Mouse (Mus musculus) hindbrain, embryonic 15.5 days (tissue): ENCODE results near the gene Ctcfl. TPM values are rescaled to one million over a fixed set of nuclear protein-coding genes. Genes with fewer than 3 reads are reported as not detected.
A peak's percentile ranks its signal among the peaks of the same experiment; 100 is the strongest.

Experiments used
- ATAC-seq: fragments of 200-750 bp; cut with Nextera tagmentation; 2 replicates; pipeline ENCODE4 v1.8.0; 2017; ENCODE audit warnings: low read depth, moderate number of reproducible peaks, moderate TSS enrichment; ENCODE audit not compliant: low FRiP score
- H3K27ac ChIP-seq: fragments of 300-500 bp; sonication (generic); replicated peaks from 2 replicates; pipeline ENCODE4 v1.5.1; 2015; ENCODE audit warnings: mild to moderate bottlenecking, inconsistent platforms
- H3K27me3 ChIP-seq: fragments of 300-500 bp; sonication (generic); 2 replicates; pipeline ENCODE4 v1.6.1; 2015; ENCODE audit warnings: control low read depth, inconsistent platforms
- H3K36me3 ChIP-seq: fragments of 300-500 bp; sonication (generic); 2 replicates; pipeline ENCODE4 v1.6.1; 2015; ENCODE audit warnings: control low read depth, inconsistent platforms
- H3K4me1 ChIP-seq: fragments of 300-500 bp; sonication (generic); replicated peaks from 2 replicates; pipeline ENCODE4 v1.6.1; 2015; ENCODE audit warnings: control low read depth, inconsistent platforms
- H3K4me2 ChIP-seq: fragments of 300-500 bp; sonication (generic); 2 replicates; pipeline ENCODE4 v1.6.1; 2015; ENCODE audit warnings: moderate library complexity, mild to moderate bottlenecking, inconsistent platforms
- H3K4me3 ChIP-seq: fragments of 300-500 bp; sonication (generic); 2 replicates; pipeline ENCODE4 v1.5.1; 2015; ENCODE audit warnings: mild to moderate bottlenecking, inconsistent platforms
- H3K9ac ChIP-seq: fragments of 300-500 bp; sonication (generic); 2 replicates; pipeline ENCODE4 v1.6.1; 2015; ENCODE audit warnings: inconsistent platforms
- H3K9me3 ChIP-seq: fragments of 300-500 bp; sonication (generic); 2 replicates; pipeline ENCODE4 v1.6.1; 2016; ENCODE audit warnings: control low read depth, inconsistent platforms
- WGBS: fragments of 180-500 bp; shearing (Covaris S2); methylation state at CpG from one replicate; pipeline ENCODE4 v1.1.7; 2015; 5-methylcytosine and 5-hydroxymethylcytosine counted together
- polyA plus RNA-seq: library from polyadenylated mRNA; unstranded; fragments of >200 nt; fragmentation: Nextera tagmentation; extraction: Ambion mirVana; gene quantifications from 2 replicates; pipeline ENCODE4 v1.2.1, GENCODE M21; 2015

The Ctcfl gene
- 0.04 and 0.10 TPM in 2 replicates for polyA plus RNA-seq

GRCm38 (mm10) chr2:173119023-173119944 is at the start of gene Ctcfl:
Gene Ctcfl, minus strand, starts transcription at chr2:173119525.
- ATAC-seq, result no peak
- H3K4me2 ChIP-seq, result no peak within 1 kb of the TSS
- no peaks in the 10 kb centered on the region for H3K4me1 ChIP-seq
- H3K27ac ChIP-seq, result no peak within 1 kb of the TSS
- H3K9me3 ChIP-seq, result no peaks in the 10 kb centered on the region
- no peak within 1 kb of the TSS for H3K9ac ChIP-seq
- 88% methylated on average over 35 of the region's 35 CpGs for WGBS
- no peaks in the 10 kb centered on the region for H3K27me3 ChIP-seq
- no peak within 1 kb of the TSS for H3K4me3 ChIP-seq
- H3K36me3 ChIP-seq, result no peaks in the 10 kb centered on the region

GRCm38 (mm10) chr2:173168411-173168851 is 49.1 kb upstream of the Ctcfl start:
- no peaks in the 10 kb centered on the region for H3K27me3 ChIP-seq
- no peak overlapping the region for H3K9ac ChIP-seq
- peaks cover 43% of the 10 kb centered on the region for H3K4me1 ChIP-seq
- H3K4me2 ChIP-seq, result no peak overlapping the region
- no peak overlapping the region for H3K4me3 ChIP-seq
- peak overlapping the region; percentile 30; the same call in 1 of the 2 replicates for H3K27ac ChIP-seq
- no peaks in the 10 kb centered on the region for H3K36me3 ChIP-seq
- ATAC-seq, result no peak
- no peaks in the 10 kb centered on the region for H3K9me3 ChIP-seq
- 34% methylated on average over 5 of the region's 5 CpGs for WGBS

GRCm38 (mm10) chr2:173165357-173165756 is 46.0 kb upstream of the Ctcfl start:
- H3K27me3 ChIP-seq, result no peaks in the 10 kb centered on the region

GRCm38 (mm10) chr2:173164946-173165345 is 45.6 kb upstream of the Ctcfl start:
- Histone ChIP-seq H3K9me3 (no peaks in the 10 kb centered on the region), H3K9ac (no peak overlapping the region), H3K4me1 (peaks cover 25% of the 10 kb centered on the region), H3K4me2 (no peak overlapping the region), H3K36me3 (no peaks in the 10 kb centered on the region), H3K4me3 (no peak overlapping the region), H3K27ac (no peak overlapping the region), H3K27me3 (no peaks in the 10 kb centered on the region)
- WGBS, result 84% methylated on average over 10 of the region's 10 CpGs
- ATAC-seq, result no peak

More at GRCm38 (mm10) chr2:173165357-173165756, 46.0 kb upstream of the Ctcfl start:
- no peak for ATAC-seq
- H3K36me3 ChIP-seq, result no peaks in the 10 kb centered on the region
- H3K9ac ChIP-seq, result no peak overlapping the region
- peaks cover 25% of the 10 kb centered on the region for H3K4me1 ChIP-seq
- no peak overlapping the region for H3K4me2 ChIP-seq
- no peaks in the 10 kb centered on the region for H3K9me3 ChIP-seq
- H3K4me3 ChIP-seq, result no peak overlapping the region
- H3K27ac ChIP-seq, result no peak overlapping the region
- 78% methylated on average over 10 of the region's 10 CpGs for WGBS

GRCm38 (mm10) chr2:173164358-173164757 is 45.0 kb upstream of the Ctcfl start:
- 33% methylated on average over 2 of the region's 2 CpGs for WGBS
- no peak overlapping the region for H3K9ac ChIP-seq
- H3K36me3 ChIP-seq, result no peaks in the 10 kb centered on the region
- no peak for ATAC-seq
- no peak overlapping the region for H3K4me3 ChIP-seq
- H3K27ac ChIP-seq, result no peak overlapping the region
- peaks cover 28% of the 10 kb centered on the region for H3K4me1 ChIP-seq
- H3K9me3 ChIP-seq, result no peaks in the 10 kb centered on the region
- no peak overlapping the region for H3K4me2 ChIP-seq
- no peaks in the 10 kb centered on the region for H3K27me3 ChIP-seq

GRCm38 (mm10) chr2:173163380-173163779 is 44.1 kb upstream of the Ctcfl start:
- no peak overlapping the region for H3K9ac ChIP-seq
- ATAC-seq, result no peak
- no peak overlapping the region for H3K27ac ChIP-seq
- H3K4me3 ChIP-seq, result no peak overlapping the region
- H3K36me3 ChIP-seq, result no peaks in the 10 kb centered on the region
- 82% methylated on average over 8 of the region's 8 CpGs for WGBS
- no peak overlapping the region for H3K4me2 ChIP-seq
- H3K9me3 ChIP-seq, result no peaks in the 10 kb centered on the region
- peaks cover 19% of the 10 kb centered on the region for H3K4me1 ChIP-seq
- H3K27me3 ChIP-seq, result no peaks in the 10 kb centered on the region

GRCm38 (mm10) chr2:173159354-173160311 is 40.3 kb upstream of the Ctcfl start:
- H3K4me2 ChIP-seq, result peak overlapping the region; percentile 23; the same call in 1 of the 2 replicates

GRCm38 (mm10) chr2:173158390-173159055 is 39.2 kb upstream of the Ctcfl start:
- 88% methylated on average over 19 of the region's 19 CpGs for WGBS

More at GRCm38 (mm10) chr2:173159354-173160311, 40.3 kb upstream of the Ctcfl start:
- no peak overlapping the region for H3K9ac ChIP-seq
- no peaks in the 10 kb centered on the region for H3K9me3 ChIP-seq
- WGBS, result 54% methylated on average over 24 of the region's 24 CpGs
- no peaks in the 10 kb centered on the region for H3K36me3 ChIP-seq
- peak; percentile 76 for ATAC-seq
- H3K4me1 ChIP-seq, result peaks cover 11% of the 10 kb centered on the region
- H3K27ac ChIP-seq, result no peak overlapping the region
- H3K4me3 ChIP-seq, result no peak overlapping the region
- no peaks in the 10 kb centered on the region for H3K27me3 ChIP-seq

GRCm38 (mm10) chr2:173157871-173158270 is 38.5 kb upstream of the Ctcfl start:
- Histone ChIP-seq H3K9ac (no peak overlapping the region), H3K36me3 (no peaks in the 10 kb centered on the region), H3K4me3 (no peak overlapping the region), H3K4me1 (peaks cover 11% of the 10 kb centered on the region), H3K4me2 (no peak overlapping the region), H3K9me3 (no peaks in the 10 kb centered on the region), H3K27me3 (no peaks in the 10 kb centered on the region), H3K27ac (no peak overlapping the region)
- WGBS, result 98% methylated on average over 4 of the region's 4 CpGs
- ATAC-seq, result no peak

More at GRCm38 (mm10) chr2:173158390-173159055, 39.2 kb upstream of the Ctcfl start:
- no peaks in the 10 kb centered on the region for H3K9me3 ChIP-seq
- no peaks in the 10 kb centered on the region for H3K36me3 ChIP-seq
- H3K27ac ChIP-seq, result no peak overlapping the region
- H3K9ac ChIP-seq, result no peak overlapping the region
- no peak overlapping the region for H3K4me2 ChIP-seq
- no peak for ATAC-seq
- no peaks in the 10 kb centered on the region for H3K27me3 ChIP-seq
- H3K4me3 ChIP-seq, result no peak overlapping the region
- H3K4me1 ChIP-seq, result peaks cover 11% of the 10 kb centered on the region

- no peak overlapping the region for H3K27ac ChIP-seq
- no peak overlapping the region for H3K9ac ChIP-seq
- no peaks in the 10 kb centered on the region for H3K36me3 ChIP-seq
- no peak for ATAC-seq
- H3K4me1 ChIP-seq, result peaks cover 11% of the 10 kb centered on the region
- H3K4me2 ChIP-seq, result no peak overlapping the region
- H3K9me3 ChIP-seq, result no peaks in the 10 kb centered on the region
- H3K27me3 ChIP-seq, result no peaks in the 10 kb centered on the region
- H3K4me3 ChIP-seq, result no peak overlapping the region
- 68% methylated on average over 4 of the region's 4 CpGs for WGBS
Observed at GRCm38 (mm10) chr2:173157376-173157775, 38.1 kb upstream of the Ctcfl start.

- Histone ChIP-seq H3K4me3 (no peak overlapping the region), H3K9ac (no peak overlapping the region), H3K4me1 (peaks cover 7% of the 10 kb centered on the region), H3K27me3 (no peaks in the 10 kb centered on the region), H3K9me3 (no peaks in the 10 kb centered on the region), H3K27ac (no peak overlapping the region), H3K36me3 (no peaks in the 10 kb centered on the region), H3K4me2 (no peak overlapping the region)
- WGBS, result 91% methylated on average over 13 of the region's 13 CpGs
- no peak for ATAC-seq
Observed at GRCm38 (mm10) chr2:173156923-173157322, 37.6 kb upstream of the Ctcfl start.
